Mouse (Mus musculus): Measurements from ENCODE around the gene Atp11b.

GRCm38 (mm10) chr3:35891123-35891522, 137.2 kb downstream of the Atp11b start:
- no peak for TF ChIP-seq HCFC1 (IDR thresholded peaks at IDR 0.05; ENCODE audit: borderline replicate concordance, insufficient read depth, low read length)
- no peak for TF ChIP-seq ZNF384 (IDR thresholded peaks at IDR 0.05; ENCODE audit: low read depth, low read length)
- no peak for TF ChIP-seq ZC3H11A (IDR thresholded peaks at IDR 0.05; ENCODE audit: borderline replicate concordance, low read depth, low read length)
- TF ChIP-seq CHD2 (IDR thresholded peaks at IDR 0.05; ENCODE audit: low read depth, low read length): no peak
- TF ChIP-seq MAFK (IDR thresholded peaks at IDR 0.05; ENCODE audit: insufficient read depth, low read depth, low read length): no peak

All from ES-E14 (cell line).